Mouse (Mus musculus): ENCODE data around the gene Tspan15. TPM values are rescaled to one million over a fixed set of nuclear protein-coding genes. Genes with fewer than 3 reads are reported as not detected.
A peak's percentile ranks its signal among the peaks of the same experiment; 100 is the strongest.

Gene Tspan15
- total RNA-seq, 2 experiments from 2014 or later = 4.0 to 5.2 TPM

GRCm38 (mm10) chr10:62190821-62191220, 40.2 kb downstream of the Tspan15 start:
- no peak for DNase-seq

GRCm38 (mm10) chr10:62189910-62190309, 41.1 kb downstream of the Tspan15 start:
- no peak for DNase-seq

GRCm38 (mm10) chr10:62189303-62189702, 41.7 kb downstream of the Tspan15 start:
- peak; percentile 64 for DNase-seq

GRCm38 (mm10) chr10:62186882-62187281, 44.2 kb downstream of the Tspan15 start:
- DNase-seq = peak; percentile 44

GRCm38 (mm10) chr10:62183053-62183452, 48.0 kb downstream of the Tspan15 start:
- peak; percentile 80 for DNase-seq

GRCm38 (mm10) chr10:62182471-62183014, 48.5 kb downstream of the Tspan15 start:
- DNase-seq = no peak

GRCm38 (mm10) chr10:62181701-62182100, 49.4 kb downstream of the Tspan15 start:
- no peak for DNase-seq

GRCm38 (mm10) chr10:62179944-62180343, 51.1 kb downstream of the Tspan15 start:
- DNase-seq = no peak

- DNase-seq = no peak
Observed at GRCm38 (mm10) chr10:62174533-62175313, 56.3 kb downstream of the Tspan15 start.

- DNase-seq = no peak
Observed at GRCm38 (mm10) chr10:62173941-62174448, 57.1 kb downstream of the Tspan15 start.

GRCm38 (mm10) chr10:62172841-62173553, 58.1 kb downstream of the Tspan15 start:
- DNase-seq = no peak

GRCm38 (mm10) chr10:62162410-62162809, 68.6 kb downstream of the Tspan15 start:
- no peak for DNase-seq

- no peak for DNase-seq
Observed at GRCm38 (mm10) chr10:62149929-62150328, 81.1 kb downstream of the Tspan15 start.

- no peak for DNase-seq
Observed at GRCm38 (mm10) chr10:62147466-62148248, 83.4 kb downstream of the Tspan15 start.

- no peak for DNase-seq
Observed at GRCm38 (mm10) chr10:62145957-62146356, 85.1 kb downstream of the Tspan15 start.

- DNase-seq = no peak
Observed at GRCm38 (mm10) chr10:62143820-62144219, 87.2 kb downstream of the Tspan15 start, which contains the start of gene Fam241b. TSS of gene Fam241b (minus strand) at chr10:62143920.

- no peak for DNase-seq
Observed at GRCm38 (mm10) chr10:62138040-62138439, 93.0 kb downstream of the Tspan15 start.

GRCm38 (mm10) chr10:62137150-62137549, 93.9 kb downstream of the Tspan15 start:
- DNase-seq = no peak

GRCm38 (mm10) chr10:62135696-62136470, 95.2 kb downstream of the Tspan15 start:
- DNase-seq = no peak
